Mouse (Mus musculus) inflammation-experienced regulatory T-cells (primary cell): ENCODE data around the gene 1700013F07Rik. TPM values are rescaled to one million over a fixed set of nuclear protein-coding genes. Genes with fewer than 3 reads are reported as not detected.

Source experiments
- polyA plus RNA-seq, 2 experiments: library from polyadenylated mRNA; unstranded; fragments of 100-300 nt; shearing (Covaris generic); gene quantifications; one replicate each; pipeline ENCODE4 v1.2.1; 2017

The 1700013F07Rik gene
- polyA plus RNA-seq = 1 to 10 TPM in 1 of 2 experiments, under 1 TPM in 1; 0.52 to 4.4 TPM

DNA sequence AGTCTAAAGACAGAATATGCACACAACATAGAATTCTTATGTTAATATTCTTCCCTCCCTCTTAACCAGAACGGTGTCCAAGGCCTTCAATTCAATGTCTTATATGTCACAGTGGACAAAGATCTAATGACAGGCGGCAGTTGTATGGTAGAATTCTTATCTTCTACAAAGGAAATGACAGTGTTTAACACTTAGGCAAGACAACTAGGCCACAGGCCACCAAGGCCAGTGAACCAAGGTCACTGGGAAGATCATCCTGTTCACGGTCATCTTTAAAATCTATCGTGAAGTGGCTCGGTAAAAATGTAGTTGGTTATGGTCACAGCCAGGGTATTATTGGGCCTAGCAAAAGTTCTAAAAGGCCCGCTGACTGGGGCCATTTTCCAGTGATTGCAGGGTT is at the start of gene 1700013F07Rik:
Gene 1700013F07Rik, plus strand, starts transcription at position 200 of the 400 bp plus-strand sequence.

GRCm38 (mm10) chr3:108536517-108537260 is 2.7 kb downstream of the 1700013F07Rik start, which contains the start of gene 5330417C22Rik:
Gene 5330417C22Rik, minus strand, starts transcription at chr3:108536536.

GRCm38 (mm10) chr3:108562133-108562730 is 28.3 kb downstream of the 1700013F07Rik start, which contains the start of gene Tmem167b:
Gene Tmem167b, minus strand, starts transcription at chr3:108562466.

GRCm38 (mm10) chr3:108571443-108572294 is 37.7 kb downstream of the 1700013F07Rik start, which contains the start of gene Taf13:
Gene Taf13, plus strand, starts transcription at chr3:108571698.

GRCm38 (mm10) chr3:108590786-108591529 is 57.0 kb downstream of the 1700013F07Rik start, which contains the start of gene Wdr47:
Gene Wdr47, plus strand, starts transcription at chr3:108591279.

Other genes with a start within 250 kb of the 1700013F07Rik start
- not detected for gene Mybphl, start 169.2 kb upstream of the 1700013F07Rik start, polyA plus RNA-seq
- gene Psrc1, start 150.3 kb upstream of the 1700013F07Rik start, polyA plus RNA-seq = 1 to 10 TPM; 2.6 to 3.0 TPM
- gene Celsr2, start 118.6 kb upstream of the 1700013F07Rik start, polyA plus RNA-seq = 1 to 10 TPM in 1 of 2 experiments, under 1 TPM in 1; 0.93 to 2.9 TPM
- gene Sars, start 88.9 kb upstream of the 1700013F07Rik start, polyA plus RNA-seq = 100 to 1,000 TPM; 135 to 168 TPM
- gene 5330417C22Rik, start 2.4 kb downstream of the 1700013F07Rik start, polyA plus RNA-seq = 1 to 10 TPM; 1.1 to 3.6 TPM
- gene Tmem167b, start 28.3 kb downstream of the 1700013F07Rik start, polyA plus RNA-seq = 10 to 100 TPM; 27.2 to 37.9 TPM
- gene Taf13, start 37.5 kb downstream of the 1700013F07Rik start, polyA plus RNA-seq = 10 to 100 TPM; 23.3 to 32.4 TPM
- gene Wdr47, start 57.1 kb downstream of the 1700013F07Rik start, polyA plus RNA-seq = 10 to 100 TPM; 14.1 to 26.7 TPM
- gene Clcc1, start 119.8 kb downstream of the 1700013F07Rik start, polyA plus RNA-seq = 10 to 100 TPM; 63.9 to 77.3 TPM
- 1 to 10 TPM; 5.1 to 6.0 TPM for gene Gpsm2, start 188.2 kb downstream of the 1700013F07Rik start, polyA plus RNA-seq
- under 1 TPM in 1 of 2 experiments, not detected in 1; 0.56 TPM for gene Aknad1, start 205.5 kb downstream of the 1700013F07Rik start, polyA plus RNA-seq